Mouse (Mus musculus) heart, postnatal 0 days (tissue): ENCODE measurements around the gene Grm4.

Experiments
- CTCF ChIP-seq: IDR thresholded peaks from 2 replicates; pipeline ENCODE4 v1.5.1; 2016; ENCODE audit warnings: antibody characterized with exemption, control low read depth, low read depth
- EP300 ChIP-seq: IDR thresholded peaks from 2 replicates; pipeline ENCODE4 v1.6.1; 2016; ENCODE audit warnings: antibody characterized with exemption, low read depth

GRCm38 (mm10) chr17:27389221-27390000, 131.8 kb downstream of the Grm4 start:
- no peak for TF ChIP-seq CTCF
- TF ChIP-seq EP300, result no peak
